Mouse (Mus musculus) ES-E14 (cell line): ENCODE measurements around the gene Osbpl10.

Source experiments
- CHD2 ChIP-seq: IDR thresholded peaks from 2 replicates; pipeline ENCODE4 v1.6.1; 2014; ENCODE audit warnings: mild to moderate bottlenecking, low read depth, low read length, inconsistent platforms
- HCFC1 ChIP-seq: IDR thresholded peaks from 2 replicates; pipeline ENCODE4 v1.6.1; 2012; ENCODE audit warnings: low read length, inconsistent platforms, borderline replicate concordance; ENCODE audit not compliant: insufficient read depth
- ZC3H11A ChIP-seq: IDR thresholded peaks from 2 replicates; pipeline ENCODE4 v1.6.1; 2012; ENCODE audit warnings: low read depth, mild to moderate bottlenecking, inconsistent platforms, low read length, borderline replicate concordance
- ZNF384 ChIP-seq: IDR thresholded peaks from 2 replicates; pipeline ENCODE4 v1.6.1; 2012; ENCODE audit warnings: low read depth, low read length, inconsistent platforms

DNA sequence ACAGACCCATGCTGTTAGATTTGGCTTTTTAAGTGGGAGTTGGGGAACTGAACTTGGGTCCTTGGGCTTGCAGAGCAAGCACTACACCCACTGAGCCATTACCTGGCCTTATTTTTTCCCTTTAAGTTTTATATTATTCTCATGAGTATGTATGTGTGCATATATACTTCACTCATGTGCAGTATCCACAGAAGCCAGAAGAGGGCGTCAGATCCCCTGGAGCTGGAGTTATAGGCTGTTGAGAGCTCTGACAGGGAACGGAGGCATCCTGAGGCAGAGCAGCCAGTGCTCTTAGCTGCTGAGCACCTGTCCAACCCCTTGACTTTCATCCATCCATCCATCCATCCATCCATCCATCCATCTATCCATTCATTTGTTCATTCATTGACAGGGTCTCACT, 41.7 kb upstream of the Osbpl10 start:
- TF ChIP-seq ZC3H11A: no peak
- TF ChIP-seq CHD2: no peak
- TF ChIP-seq HCFC1: no peak
- TF ChIP-seq ZNF384: no peak
